Mouse (Mus musculus) midbrain, embryonic 10.5 days (tissue): ENCODE data around the gene Olfr479. TPM values are rescaled to one million over a fixed set of nuclear protein-coding genes. Genes with fewer than 3 reads are reported as not detected.
"Not testable (repeated sequence)": the region's sequence is repeated elsewhere in the genome, so short reads cannot be mapped to it uniquely, and the experiment has no call there.

Experiments
- DNase-seq: peaks from one replicate; pipeline ENCODE4 v3.0.0-alpha.2; 2017; ENCODE audit warnings: low spot score
- H3K27ac ChIP-seq: fragments of 300-500 bp; sonication (generic); replicated peaks from 2 replicates; pipeline ENCODE4 v1.5.1; 2016; ENCODE audit warnings: mild to moderate bottlenecking
- H3K27me3 ChIP-seq: fragments of 300-500 bp; sonication (generic); 2 replicates; pipeline ENCODE4 v1.6.1; 2016; ENCODE audit warnings: low read depth, mild to moderate bottlenecking; ENCODE audit not compliant: poor library complexity, severe bottlenecking
- H3K36me3 ChIP-seq: fragments of 300-500 bp; sonication (generic); 2 replicates; pipeline ENCODE4 v1.6.1; 2016; ENCODE audit warnings: mild to moderate bottlenecking, moderate library complexity
- H3K4me1 ChIP-seq: fragments of 300-500 bp; sonication (generic); 2 replicates; pipeline ENCODE4 v1.6.1; 2016
- H3K4me3 ChIP-seq: fragments of 300-500 bp; sonication (generic); 2 replicates; pipeline ENCODE4 v1.5.1; 2016; ENCODE audit warnings: mild to moderate bottlenecking, moderate library complexity
- H3K9me3 ChIP-seq: fragments of 300-500 bp; sonication (generic); replicated peaks from 2 replicates; pipeline ENCODE4 v1.6.1; 2016; ENCODE audit warnings: mild to moderate bottlenecking
- WGBS: fragments of 180-500 bp; shearing (Covaris S2); methylation state at CpG from one replicate; pipeline ENCODE4 v1.1.7; 2016; 5-methylcytosine and 5-hydroxymethylcytosine counted together
- polyA plus RNA-seq: library from polyadenylated mRNA; unstranded; fragments of >200 nt; fragmentation: Nextera tagmentation; extraction: Ambion mirVana; gene quantifications from 2 replicates; pipeline ENCODE4 v1.2.1, GENCODE M21; 2016

Gene Olfr479
- polyA plus RNA-seq: not detected in 2 replicates

DNA sequence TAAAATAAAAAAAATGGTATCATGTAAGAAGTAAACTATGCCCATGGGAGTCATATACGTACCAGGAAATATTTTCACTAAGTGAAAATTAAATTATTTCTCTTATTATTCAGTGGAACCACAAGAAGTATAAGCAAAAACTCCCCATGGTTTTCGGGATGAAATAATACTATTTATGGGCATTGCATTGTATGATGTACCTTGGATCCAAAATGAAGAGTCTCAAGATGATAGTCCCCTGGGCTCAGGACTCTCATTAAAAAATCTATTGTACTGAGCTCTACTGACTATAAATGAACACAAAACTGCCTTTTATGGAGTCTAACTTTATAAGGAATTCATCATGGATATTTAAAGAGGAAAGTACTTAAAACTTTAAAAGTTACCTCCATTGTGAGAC, at the start of gene Olfr479:
TSS of gene Olfr479 (plus strand) at position 301 of the 400 bp plus-strand sequence.
- H3K27ac ChIP-seq: no peak within 1 kb of the TSS
- no peak for DNase-seq
- no peaks in the 10 kb centered on the region for H3K9me3 ChIP-seq
- H3K4me1 ChIP-seq: no peaks in the 10 kb centered on the region
- no peaks in the 10 kb centered on the region for H3K36me3 ChIP-seq
- H3K27me3 ChIP-seq: no peaks in the 10 kb centered on the region
- 92% methylated on average over 2 of the region's 2 CpGs for WGBS
- no peak within 1 kb of the TSS for H3K4me3 ChIP-seq

DNA sequence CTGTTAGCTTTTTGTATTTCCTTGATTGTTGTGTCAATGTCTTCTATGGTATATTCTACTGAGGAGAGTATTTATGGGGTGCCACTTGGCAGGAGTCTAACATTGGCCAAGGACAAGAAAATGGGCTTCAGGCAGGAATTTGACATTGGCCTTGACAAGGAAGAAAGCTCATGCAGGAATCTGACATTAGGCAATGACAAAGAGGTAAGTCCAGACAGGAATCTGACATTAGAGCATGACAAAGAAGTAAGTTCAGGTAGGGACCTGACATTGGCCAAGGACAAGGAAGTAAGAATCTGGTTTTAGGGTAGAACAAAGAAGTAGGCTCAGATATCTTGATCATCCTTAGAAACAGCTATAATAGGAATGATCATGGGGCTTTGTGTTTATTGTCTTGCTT, 36.2 kb upstream of the Olfr479 start:
- DNase-seq, H3K27me3 ChIP-seq, H3K9me3 ChIP-seq, H3K4me3 ChIP-seq, H3K36me3 ChIP-seq, H3K27ac ChIP-seq, H3K4me1 ChIP-seq: not testable (repeated sequence)

- no peak within 1 kb of the TSS for H3K27ac ChIP-seq
- 84% methylated on average over 3 of the region's 3 CpGs for WGBS
- H3K27me3 ChIP-seq: no peaks in the 10 kb centered on the region
- H3K9me3 ChIP-seq: no peaks in the 10 kb centered on the region
- DNase-seq: no peak
- H3K36me3 ChIP-seq: no peaks in the 10 kb centered on the region
- no peak within 1 kb of the TSS for H3K4me3 ChIP-seq
- no peaks in the 10 kb centered on the region for H3K4me1 ChIP-seq
Measured at GRCm38 (mm10) chr7:108033889-108034288, 16.6 kb upstream of the Olfr479 start, which contains the start of gene Olfr478. Gene Olfr478 (minus strand): TSS chr7:108033989.

DNA sequence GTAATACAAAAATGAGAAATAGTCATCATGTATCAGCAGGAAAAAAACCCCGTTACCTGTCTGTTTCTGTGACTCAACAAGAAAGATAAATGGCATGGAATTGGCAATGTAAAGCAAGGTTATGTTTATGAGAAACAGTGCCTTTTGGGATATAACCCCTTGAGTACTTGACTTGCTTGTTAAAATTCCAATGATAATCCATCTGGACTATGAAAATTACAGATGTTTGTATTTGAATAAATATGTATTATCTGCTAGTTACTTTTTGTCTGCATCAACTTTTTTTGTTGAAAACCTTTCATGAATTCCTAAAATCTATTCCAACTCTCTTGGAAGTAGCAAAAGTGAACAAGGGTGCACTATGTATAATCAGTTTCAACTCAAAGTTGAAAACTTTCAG, 16.8 kb downstream of the Olfr479 start, which contains the start of gene Olfr480:
TSS of gene Olfr480 (minus strand) at position 101 of the 400 bp plus-strand sequence.
- no peaks in the 10 kb centered on the region for H3K36me3 ChIP-seq
- 0 out of 2 replicates have a peak, but pooled peaks cover 2% of the 10 kb centered on the region for H3K9me3 ChIP-seq
- no peak for DNase-seq
- H3K27ac ChIP-seq: no peak within 1 kb of the TSS
- H3K4me1 ChIP-seq: no peaks in the 10 kb centered on the region
- 98% methylated on average over 1 of the region's 1 CpGs for WGBS
- H3K4me3 ChIP-seq: no peak within 1 kb of the TSS
- no peaks in the 10 kb centered on the region for H3K27me3 ChIP-seq

DNA sequence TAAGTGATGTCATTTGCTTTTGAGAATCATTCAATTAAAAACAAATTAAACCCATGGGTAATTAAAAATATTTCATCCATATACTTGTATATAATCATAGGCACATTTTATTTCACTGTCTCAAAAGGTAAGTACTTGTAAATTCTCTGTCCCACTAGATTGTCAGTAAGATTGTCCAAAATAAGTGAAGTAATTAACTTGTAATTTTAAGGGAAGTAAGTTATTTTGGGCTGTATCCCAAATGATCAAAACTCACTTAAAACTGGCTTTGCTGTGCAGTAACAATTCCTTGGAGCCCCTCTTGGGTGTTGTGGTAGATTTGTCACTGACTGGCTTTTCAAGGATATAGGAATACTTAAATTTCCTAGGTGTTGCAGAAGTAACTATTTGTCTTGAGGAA, 29.1 kb downstream of the Olfr479 start, which contains the start of gene Olfr481:
TSS of gene Olfr481 (plus strand) at position 301 of the 400 bp plus-strand sequence.
- no peaks in the 10 kb centered on the region for H3K9me3 ChIP-seq
- H3K36me3 ChIP-seq: no peaks in the 10 kb centered on the region
- H3K4me1 ChIP-seq: no peaks in the 10 kb centered on the region
- no peak within 1 kb of the TSS for H3K4me3 ChIP-seq
- H3K27ac ChIP-seq: no peak within 1 kb of the TSS
- H3K27me3 ChIP-seq: no peaks in the 10 kb centered on the region
- DNase-seq: no peak

GRCm38 (mm10) chr7:108097486-108097885, 47.0 kb downstream of the Olfr479 start, which contains the start of gene Olfr482:
Gene Olfr482 (minus strand): TSS chr7:108097586.
- Histone ChIP-seq H3K9me3 (no peaks in the 10 kb centered on the region), H3K4me1 (no peaks in the 10 kb centered on the region), H3K27ac (no peak within 1 kb of the TSS), H3K36me3 (no peaks in the 10 kb centered on the region), H3K4me3 (no peak within 1 kb of the TSS), H3K27me3 (no peaks in the 10 kb centered on the region)
- DNase-seq: no peak
- 84% methylated on average over 1 of the region's 1 CpGs for WGBS

DNA sequence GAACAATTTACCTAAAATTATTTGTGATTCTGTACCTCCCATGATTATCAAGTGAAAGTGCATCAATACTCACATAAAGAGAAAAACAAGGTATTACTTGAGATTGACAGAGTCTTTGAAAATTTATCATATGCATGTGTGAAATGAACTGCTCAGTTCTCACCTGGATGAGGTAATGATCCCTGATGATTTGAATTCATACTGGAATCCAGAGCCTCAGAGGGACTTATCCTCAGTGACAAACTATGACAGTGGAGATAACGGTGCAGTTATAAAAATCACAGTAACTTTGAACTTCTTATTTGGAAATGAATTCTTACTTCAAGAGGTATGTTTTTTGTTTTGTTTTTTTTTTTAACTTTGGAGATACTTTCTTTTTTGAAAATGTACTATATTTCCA, 50.1 kb downstream of the Olfr479 start, which contains the start of gene Olfr483:
TSS of gene Olfr483 (plus strand) at position 301 of the 400 bp plus-strand sequence.
- no peaks in the 10 kb centered on the region for H3K4me1 ChIP-seq
- H3K36me3 ChIP-seq: no peaks in the 10 kb centered on the region
- 98% methylated on average over 1 of the region's 1 CpGs for WGBS
- H3K4me3 ChIP-seq: no peak within 1 kb of the TSS
- DNase-seq: no peak
- H3K27me3 ChIP-seq: no peaks in the 10 kb centered on the region
- no peak within 1 kb of the TSS for H3K27ac ChIP-seq
- H3K9me3 ChIP-seq: no peaks in the 10 kb centered on the region

Other genes with a start within 250 kb of the Olfr479 start
- gene Ovch2, start 249.5 kb upstream of the Olfr479 start, polyA plus RNA-seq: not detected in 2 replicates
- gene Olfr467, start 238.4 kb upstream of the Olfr479 start, polyA plus RNA-seq: not detected in 2 replicates
- gene Olfr469, start 225.2 kb upstream of the Olfr479 start, polyA plus RNA-seq: not detected in 2 replicates
- not detected in 2 replicates for gene Olfr470, start 203.2 kb upstream of the Olfr479 start, polyA plus RNA-seq
- gene Olfr472, start 152.8 kb upstream of the Olfr479 start, polyA plus RNA-seq: 0.02 TPM in 1 of 2 replicates, not detected in the other
- gene Olfr473, start 120.2 kb upstream of the Olfr479 start, polyA plus RNA-seq: not detected in 2 replicates
- not detected in 2 replicates for gene Olfr474, start 96.0 kb upstream of the Olfr479 start, polyA plus RNA-seq
- gene Olfr476, start 85.9 kb upstream of the Olfr479 start, polyA plus RNA-seq: not detected in 2 replicates
- gene Olfr477, start 64.0 kb upstream of the Olfr479 start, polyA plus RNA-seq: not detected in 2 replicates
- gene Olfr478, start 16.7 kb upstream of the Olfr479 start, polyA plus RNA-seq: not detected in 2 replicates
- gene Olfr480, start 16.7 kb downstream of the Olfr479 start, polyA plus RNA-seq: not detected in 2 replicates
- gene Olfr481, start 29.2 kb downstream of the Olfr479 start, polyA plus RNA-seq: not detected in 2 replicates
- 0.05 TPM in 1 of 2 replicates, not detected in the other for gene Olfr482, start 46.9 kb downstream of the Olfr479 start, polyA plus RNA-seq
- gene Olfr483, start 50.2 kb downstream of the Olfr479 start, polyA plus RNA-seq: not detected in 2 replicates
- not detected in 2 replicates for gene Olfr484, start 76.8 kb downstream of the Olfr479 start, polyA plus RNA-seq
- not detected in 2 replicates for gene Olfr485, start 109.2 kb downstream of the Olfr479 start, polyA plus RNA-seq
- gene Olfr486, start 122.0 kb downstream of the Olfr479 start, polyA plus RNA-seq: not detected in 2 replicates
- gene Olfr487, start 163.9 kb downstream of the Olfr479 start, polyA plus RNA-seq: not detected in 2 replicates
- gene Olfr488, start 207.7 kb downstream of the Olfr479 start, polyA plus RNA-seq: not detected in 2 replicates
- not detected in 2 replicates for gene Olfr490, start 238.2 kb downstream of the Olfr479 start, polyA plus RNA-seq